Mouse (Mus musculus) limb, embryonic 12.5 days (tissue): ENCODE measurements around the gene Mgrn1. TPM values are rescaled to one million over a fixed set of nuclear protein-coding genes. Genes with fewer than 3 reads are reported as not detected.
A peak's percentile ranks its signal among the peaks of the same experiment; 100 is the strongest.

Source experiments
- ATAC-seq: fragments of 200-750 bp; cut with Nextera tagmentation; 2 replicates; pipeline ENCODE4 v1.8.0; 2017; ENCODE audit warnings: low read depth, moderate TSS enrichment; ENCODE audit not compliant: insufficient number of reproducible peaks, insufficient read depth, low FRiP score, low TSS enrichment
- H3K27ac ChIP-seq: fragments of 300-500 bp; sonication (generic); 2 replicates; pipeline ENCODE4 v1.5.1; 2016; ENCODE audit warnings: mild to moderate bottlenecking, moderate library complexity
- H3K27me3 ChIP-seq: fragments of 300-500 bp; sonication (generic); 2 replicates; pipeline ENCODE4 v1.6.1; 2016; ENCODE audit warnings: mild to moderate bottlenecking, moderate library complexity
- H3K36me3 ChIP-seq: fragments of 300-500 bp; sonication (generic); 2 replicates; pipeline ENCODE4 v1.6.1; 2016; ENCODE audit warnings: mild to moderate bottlenecking, moderate library complexity
- H3K4me1 ChIP-seq: fragments of 300-500 bp; sonication (generic); replicated peaks from 2 replicates; pipeline ENCODE4 v1.6.1; 2016
- H3K4me2 ChIP-seq: fragments of 300-500 bp; sonication (generic); 2 replicates; pipeline ENCODE4 v1.6.1; 2016; ENCODE audit warnings: mild to moderate bottlenecking, moderate library complexity
- H3K4me3 ChIP-seq: fragments of 300-500 bp; sonication (generic); replicated peaks from 2 replicates; pipeline ENCODE4 v1.5.1; 2016; ENCODE audit warnings: mild to moderate bottlenecking
- H3K9ac ChIP-seq: fragments of 300-500 bp; sonication (generic); replicated peaks from 2 replicates; pipeline ENCODE4 v1.6.1; 2016; ENCODE audit warnings: mild to moderate bottlenecking, moderate library complexity
- H3K9me3 ChIP-seq: fragments of 300-500 bp; sonication (generic); 2 replicates; pipeline ENCODE4 v1.6.1; 2016; ENCODE audit warnings: mild to moderate bottlenecking, moderate library complexity
- WGBS: fragments of 180-500 bp; shearing (Covaris S2); methylation state at CpG from one replicate; pipeline ENCODE4 v1.1.7; 2016; 5-methylcytosine and 5-hydroxymethylcytosine counted together
- polyA plus RNA-seq: library from polyadenylated mRNA; unstranded; fragments of >200 nt; fragmentation: Nextera tagmentation; extraction: Ambion mirVana; gene quantifications from 2 replicates; pipeline ENCODE4 v1.2.1, GENCODE M21; 2016

The Mgrn1 gene
- polyA plus RNA-seq, 1 experiment from 2014 or later = 87.5 TPM

- no peak for ATAC-seq
- H3K27me3 ChIP-seq = no peaks in the 10 kb centered on the region
- peak overlapping the region; percentile 90 for H3K4me3 ChIP-seq
- WGBS = under 1% methylated on average over 42 of the region's 54 CpGs
- no peaks in the 10 kb centered on the region for H3K9me3 ChIP-seq
- H3K4me1 ChIP-seq = peaks cover 25% of the 10 kb centered on the region
- peak overlapping the region; percentile 99 for H3K27ac ChIP-seq
- peak overlapping the region; percentile 88 for H3K4me2 ChIP-seq
- peaks cover 28% of the 10 kb centered on the region for H3K36me3 ChIP-seq
- peak overlapping the region; percentile 86 for H3K9ac ChIP-seq
Observed at GRCm38 (mm10) chr16:4879101-4879707, 6.8 kb upstream of the Mgrn1 start.

- Histone ChIP-seq H3K4me3 (peak overlapping the region; percentile 90), H3K27me3 (no peaks in the 10 kb centered on the region), H3K4me1 (peaks cover 25% of the 10 kb centered on the region), H3K27ac (peak overlapping the region; percentile 99), H3K9ac (peak overlapping the region; percentile 86), H3K36me3 (peaks cover 23% of the 10 kb centered on the region), H3K4me2 (peak overlapping the region; percentile 88), H3K9me3 (no peaks in the 10 kb centered on the region)
- ATAC-seq = peak; percentile 56
- WGBS = 0% methylated on average over 40 of the region's 40 CpGs
Observed at GRCm38 (mm10) chr16:4879708-4880124, 6.3 kb upstream of the Mgrn1 start.

GRCm38 (mm10) chr16:4880136-4880825 is 5.8 kb upstream of the Mgrn1 start, which contains the start of gene Ubald1:
Ubald1 (minus strand) TSS chr16:4880315.
- Histone ChIP-seq H3K27ac (peak within 1 kb of the TSS; percentile 99), H3K4me3 (peak within 1 kb of the TSS; percentile 90), H3K9ac (peak within 1 kb of the TSS; percentile 86), H3K4me2 (peak within 1 kb of the TSS; percentile 88), H3K9me3 (no peaks in the 10 kb centered on the region), H3K36me3 (peaks cover 17% of the 10 kb centered on the region), H3K4me1 (peaks cover 25% of the 10 kb centered on the region), H3K27me3 (no peaks in the 10 kb centered on the region)
- WGBS = under 1% methylated on average over 48 of the region's 48 CpGs
- peak; percentile 87 for ATAC-seq

GRCm38 (mm10) chr16:4881400-4882351 is 4.4 kb upstream of the Mgrn1 start:
- Histone ChIP-seq H3K9me3 (no peaks in the 10 kb centered on the region), H3K9ac (peak overlapping the region; percentile 84), H3K27ac (peak overlapping the region; percentile 99; the same call in 1 of the 2 replicates), H3K4me1 (peaks cover 27% of the 10 kb centered on the region), H3K4me3 (peak overlapping the region; percentile 90), H3K36me3 (peaks cover 3% of the 10 kb centered on the region; the same call in 1 of the 2 replicates), H3K27me3 (no peaks in the 10 kb centered on the region), H3K4me2 (peak overlapping the region; percentile 88)
- ATAC-seq = no peak
- WGBS = 80% methylated on average over 10 of the region's 10 CpGs

GRCm38 (mm10) chr16:4884930-4885329 is 1.1 kb upstream of the Mgrn1 start:
- Histone ChIP-seq H3K4me3 (no peak overlapping the region; the same call in 1 of the 2 replicates), H3K9ac (no peak overlapping the region), H3K36me3 (no peaks in the 10 kb centered on the region), H3K9me3 (no peaks in the 10 kb centered on the region), H3K4me2 (no peak overlapping the region), H3K27me3 (no peaks in the 10 kb centered on the region), H3K27ac (no peak overlapping the region; the same call in 1 of the 2 replicates), H3K4me1 (peaks cover 33% of the 10 kb centered on the region)
- no peak for ATAC-seq
- WGBS = 88% methylated on average over 10 of the region's 10 CpGs

- Histone ChIP-seq H3K4me1 (peaks cover 32% of the 10 kb centered on the region), H3K4me3 (peak overlapping the region; percentile 85), H3K27ac (peak overlapping the region; percentile 86), H3K9ac (peak overlapping the region; percentile 90), H3K36me3 (peaks cover 9% of the 10 kb centered on the region; the same call in 1 of the 2 replicates), H3K4me2 (peak overlapping the region; percentile 83), H3K27me3 (no peaks in the 10 kb centered on the region), H3K9me3 (no peaks in the 10 kb centered on the region)
- 0 out of 2 replicates have a peak, but pooled peaks have one; percentile 3 for ATAC-seq
- under 1% methylated on average over 8 of the region's 8 CpGs for WGBS
Observed at GRCm38 (mm10) chr16:4886690-4887020, 606 bp downstream of the Mgrn1 start.

GRCm38 (mm10) chr16:4890201-4890709 is 4.2 kb downstream of the Mgrn1 start:
- Histone ChIP-seq H3K27ac (0 out of 2 replicates have a peak overlapping the region, but pooled peaks have one; percentile 12), H3K9ac (no peak overlapping the region), H3K4me2 (no peak overlapping the region), H3K4me1 (peaks cover 27% of the 10 kb centered on the region), H3K36me3 (peaks cover 23% of the 10 kb centered on the region; the same call in 1 of the 2 replicates), H3K4me3 (no peak overlapping the region), H3K27me3 (no peaks in the 10 kb centered on the region), H3K9me3 (no peaks in the 10 kb centered on the region)
- 47% methylated on average over 4 of the region's 4 CpGs for WGBS
- ATAC-seq = no peak

- no peak overlapping the region for H3K9ac ChIP-seq
- H3K4me2 ChIP-seq = no peak overlapping the region
- H3K4me3 ChIP-seq = no peak overlapping the region
- peaks cover 20% of the 10 kb centered on the region for H3K4me1 ChIP-seq
- no peaks in the 10 kb centered on the region for H3K27me3 ChIP-seq
- WGBS = 92% methylated on average over 6 of the region's 6 CpGs
- no peak for ATAC-seq
- no peaks in the 10 kb centered on the region for H3K9me3 ChIP-seq
- H3K36me3 ChIP-seq = peaks cover 23% of the 10 kb centered on the region; the same call in 1 of the 2 replicates
- H3K27ac ChIP-seq = no peak overlapping the region
Observed at GRCm38 (mm10) chr16:4892171-4892570, 6.1 kb downstream of the Mgrn1 start.

GRCm38 (mm10) chr16:4894201-4894908 is 8.3 kb downstream of the Mgrn1 start:
- H3K9me3 ChIP-seq = no peaks in the 10 kb centered on the region
- no peak for ATAC-seq
- H3K4me3 ChIP-seq = no peak overlapping the region
- 81% methylated on average over 7 of the region's 7 CpGs for WGBS
- H3K27ac ChIP-seq = no peak overlapping the region
- peaks cover 10% of the 10 kb centered on the region for H3K4me1 ChIP-seq
- peaks cover 23% of the 10 kb centered on the region; the same call in 1 of the 2 replicates for H3K36me3 ChIP-seq
- no peak overlapping the region for H3K9ac ChIP-seq
- no peaks in the 10 kb centered on the region for H3K27me3 ChIP-seq
- no peak overlapping the region for H3K4me2 ChIP-seq
